Mouse (Mus musculus) splenic B cell, adult 2 months (primary cell): Measurements from ENCODE around the gene Mup7.
"Not testable (repeated sequence)": the region's sequence is repeated elsewhere in the genome, so short reads cannot be mapped to it uniquely, and the experiment has no call there.

Source experiments
- DNase-seq: peaks from one replicate; pipeline ENCODE4 v3.0.0-alpha.2; 2011; ENCODE audit warnings: low read depth, low spot score
- H3K27me3 ChIP-seq: 2 replicates; pipeline ENCODE4 v1.6.1; 2012; ENCODE audit warnings: mild to moderate bottlenecking, low read length, moderate library complexity, mixed read lengths; ENCODE audit not compliant: control insufficient read depth, poor library complexity, insufficient read depth, severe bottlenecking
- H3K36me3 ChIP-seq: 2 replicates; pipeline ENCODE4 v1.6.1; 2012; ENCODE audit warnings: mild to moderate bottlenecking, low read length, moderate library complexity, mixed read lengths; ENCODE audit not compliant: control insufficient read depth, poor library complexity, insufficient read depth, severe bottlenecking

The Mup7 gene

DNA sequence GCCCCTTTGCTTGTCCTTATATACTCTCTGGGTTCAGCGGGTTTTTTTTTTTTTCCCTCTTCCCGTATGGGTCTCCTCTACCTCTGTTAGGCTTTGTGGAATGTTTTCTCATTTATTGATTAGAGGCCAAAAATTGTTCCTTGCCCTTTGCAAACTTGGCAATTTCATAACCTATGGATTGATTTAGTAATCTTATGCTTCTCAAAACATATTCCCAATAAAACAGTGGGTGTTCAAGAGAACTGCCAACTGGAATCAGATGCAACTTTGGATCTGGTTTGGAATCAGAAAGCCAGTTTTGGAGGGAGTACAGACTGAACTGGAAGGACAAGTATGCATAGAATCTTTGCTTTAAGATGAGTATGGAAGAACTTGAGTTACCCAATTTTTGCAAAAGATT, at the start of gene Mup7:
Gene Mup7, minus strand, starts transcription at position 101 of the 400 bp plus-strand sequence.
- H3K27me3 ChIP-seq, H3K36me3 ChIP-seq, DNase-seq: not testable (repeated sequence)

DNA sequence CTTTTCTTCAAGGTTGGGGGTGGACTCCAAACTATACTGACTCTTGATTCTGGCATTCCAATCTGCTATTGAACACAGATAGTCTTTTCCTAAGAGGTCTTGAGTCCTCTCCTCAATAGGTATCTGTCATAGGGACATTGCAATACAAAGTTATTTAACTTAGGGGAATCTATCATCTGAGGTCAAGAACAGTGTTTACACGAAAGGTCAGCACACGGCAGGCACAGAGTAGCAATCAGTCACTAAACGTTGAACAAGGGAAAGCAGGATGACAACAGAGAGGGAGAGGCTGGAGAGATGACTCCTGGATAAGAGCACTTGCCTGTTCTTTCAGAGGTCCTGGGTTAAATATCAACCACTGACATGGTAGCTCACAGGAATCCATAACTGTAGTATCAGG, 9.6 kb upstream of the Mup7 start:
- not testable (repeated sequence) for DNase-seq, H3K27me3 ChIP-seq, H3K36me3 ChIP-seq

- not testable (repeated sequence) for DNase-seq, H3K27me3 ChIP-seq, H3K36me3 ChIP-seq
These were observed 40.8 kb downstream of the Mup7 start for GRCm38 (mm10) chr4:60029334-60030111.

DNA sequence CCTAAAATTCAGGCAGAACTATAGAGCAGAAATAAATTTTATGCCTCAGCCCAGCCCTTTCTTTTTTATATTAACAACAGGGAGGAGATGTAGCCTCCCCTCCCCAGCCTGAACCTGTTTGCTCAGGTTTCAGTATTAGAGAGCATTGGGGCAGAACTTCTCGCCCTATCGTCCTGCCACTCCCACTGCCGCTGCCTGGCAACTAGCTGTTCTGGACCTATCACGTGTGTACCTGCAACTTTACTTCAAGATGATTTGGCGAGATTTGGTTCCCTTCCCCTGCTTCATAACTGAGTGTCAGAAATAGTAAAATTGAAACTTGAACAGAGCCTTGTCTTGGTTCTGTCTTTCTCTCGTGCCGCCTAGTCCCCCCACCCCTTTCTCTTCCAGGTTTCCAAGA, 50.1 kb downstream of the Mup7 start:
- not testable (repeated sequence) for H3K27me3 ChIP-seq, DNase-seq, H3K36me3 ChIP-seq
